Mouse (Mus musculus) myocyte (in vitro differentiated cells): ENCODE measurements around the gene Il1rl2.

Source experiments
- CEBPB ChIP-seq: IDR thresholded peaks from 2 replicates; pipeline ENCODE4 v1.6.1; 2011; ENCODE audit warnings: mild to moderate bottlenecking, moderate library complexity; ENCODE audit not compliant: poor library complexity, insufficient read depth, severe bottlenecking
- MAX ChIP-seq: IDR thresholded peaks from one replicate; pipeline ENCODE4 v1.6.1; 2011; ENCODE audit warnings: low read depth, mild to moderate bottlenecking, control low read depth
- MYOG ChIP-seq, 3 experiments: IDR thresholded peaks; one replicate each; pipeline ENCODE4 v1.6.1; 2011; ENCODE audit warnings: control low read depth in 2 of 3, low read depth in 2 of 3, mild to moderate bottlenecking in 2 of 3; ENCODE audit not compliant: insufficient read length in 2 of 3, control insufficient read depth in 1 of 3, insufficient read depth in 1 of 3
- POLR2A ChIP-seq: IDR thresholded peaks from one replicate; pipeline ENCODE4 v1.6.1; 2011; ENCODE audit warnings: low read depth, mild to moderate bottlenecking, control low read depth, moderate library complexity; ENCODE audit not compliant: insufficient read length
- POLR2AphosphoS2 ChIP-seq: IDR thresholded peaks from one replicate; pipeline ENCODE4 v1.6.1; 2011; ENCODE audit warnings: low read depth, control low read depth; ENCODE audit not compliant: insufficient read length
- SRF ChIP-seq: IDR thresholded peaks from one replicate; pipeline ENCODE4 v1.6.1; 2011; ENCODE audit warnings: low read depth; ENCODE audit not compliant: control insufficient read depth, insufficient read length
- USF1 ChIP-seq: IDR thresholded peaks from one replicate; pipeline ENCODE4 v1.6.1; 2011; ENCODE audit warnings: low read depth, mild to moderate bottlenecking, control low read depth, moderate library complexity

GRCm38 (mm10) chr1:40404682-40405081 is 80.3 kb downstream of the Il1rl2 start:
- TF ChIP-seq MAX = no peak
- no peak for TF ChIP-seq USF1
- no peak for TF ChIP-seq MYOG (IDR thresholded peaks at IDR 0.05; ENCODE audit: control insufficient read depth in 1 of 3, insufficient read depth in 1 of 3, insufficient read length in 2 of 3, low read depth in 2 of 3)
- no peak for TF ChIP-seq POLR2A
- no peak for TF ChIP-seq SRF
- TF ChIP-seq POLR2AphosphoS2 = no peak
- TF ChIP-seq CEBPB = no peak
